Mouse (Mus musculus) embryonic facial prominence, embryonic 14.5 days (tissue): Measurements from ENCODE around the gene Col1a2. TPM values are rescaled to one million over a fixed set of nuclear protein-coding genes. Genes with fewer than 3 reads are reported as not detected.

Experiments
- ATAC-seq: fragments of 200-750 bp; cut with Nextera tagmentation; 2 replicates; pipeline ENCODE4 v1.8.0; 2017; ENCODE audit warnings: low read depth, moderate number of reproducible peaks, moderate TSS enrichment
- DNase-seq: peaks from one replicate; pipeline ENCODE4 v3.0.0-alpha.2; 2015; ENCODE audit warnings: low spot score
- H3K27ac ChIP-seq: fragments of 300-500 bp; sonication (generic); replicated peaks from 2 replicates; pipeline ENCODE4 v1.5.1; 2014; ENCODE audit warnings: low read depth, mild to moderate bottlenecking, low read length, moderate library complexity
- H3K27me3 ChIP-seq: fragments of 300-500 bp; sonication (generic); replicated peaks from 2 replicates; pipeline ENCODE4 v1.6.1; 2014; ENCODE audit warnings: low read length; ENCODE audit not compliant: control insufficient read depth, insufficient read depth
- H3K36me3 ChIP-seq: fragments of 300-500 bp; sonication (generic); 2 replicates; pipeline ENCODE4 v1.6.1; 2014; ENCODE audit warnings: low read length, mixed read lengths; ENCODE audit not compliant: control insufficient read depth, insufficient read depth
- H3K4me1 ChIP-seq: fragments of 300-500 bp; sonication (generic); 2 replicates; pipeline ENCODE4 v1.6.1; 2014; ENCODE audit warnings: antibody characterized with exemption, low read length; ENCODE audit not compliant: control insufficient read depth, insufficient read depth
- H3K4me2 ChIP-seq: fragments of 300-500 bp; sonication (generic); 2 replicates; pipeline ENCODE4 v1.6.1; 2014; ENCODE audit warnings: low read depth, mild to moderate bottlenecking, low read length, moderate library complexity, mixed read lengths
- H3K4me3 ChIP-seq: fragments of 300-500 bp; sonication (generic); 2 replicates; pipeline ENCODE4 v1.5.1; 2014; ENCODE audit warnings: low read depth, mild to moderate bottlenecking, low read length
- H3K9ac ChIP-seq: fragments of 300-500 bp; sonication (generic); 2 replicates; pipeline ENCODE4 v1.6.1; 2014; ENCODE audit warnings: low read depth, mild to moderate bottlenecking, low read length, moderate library complexity, mixed read lengths
- H3K9me3 ChIP-seq: fragments of 300-500 bp; sonication (generic); 2 replicates; pipeline ENCODE4 v1.6.1; 2016; ENCODE audit warnings: low read length; ENCODE audit not compliant: control insufficient read depth
- WGBS: fragments of 180-500 bp; shearing (Covaris S2); extraction: QIAGEN DNeasy Blood & Tissue Kit; methylation state at CpG from one replicate; pipeline ENCODE4 v1.1.7; 2014; 5-methylcytosine and 5-hydroxymethylcytosine counted together
- polyA plus RNA-seq: library from polyadenylated mRNA; unstranded; fragments of >200 nt; fragmentation: Nextera tagmentation; extraction: Ambion mirVana; gene quantifications from 2 replicates; pipeline ENCODE4 v1.2.1, GENCODE M21; 2014

Gene Col1a2
- polyA plus RNA-seq, 1 experiment from 2014 or later = 3,098 TPM

- Histone ChIP-seq H3K4me2 (no peak overlapping the region), H3K9ac (no peak overlapping the region), H3K4me1 (no peaks in the 10 kb centered on the region), H3K36me3 (peaks cover 100% of the 10 kb centered on the region), H3K4me3 (no peak overlapping the region), H3K27me3 (no peaks in the 10 kb centered on the region), H3K27ac (peak overlapping the region; percentile 48; the same call in 1 of the 2 replicates), H3K9me3 (no peaks in the 10 kb centered on the region)
- 82% methylated on average over 8 of the region's 8 CpGs for WGBS
- ATAC-seq = no peak
- DNase-seq = no peak
Measured at GRCm38 (mm10) chr6:4534462-4535079, 30.0 kb downstream of the Col1a2 start.

GRCm38 (mm10) chr6:4541926-4542715, 37.5 kb downstream of the Col1a2 start:
- no peak for DNase-seq
- Histone ChIP-seq H3K4me3 (no peak overlapping the region), H3K4me1 (no peaks in the 10 kb centered on the region), H3K36me3 (peaks cover 42% of the 10 kb centered on the region), H3K4me2 (no peak overlapping the region), H3K9me3 (no peaks in the 10 kb centered on the region), H3K27ac (no peak overlapping the region), H3K27me3 (no peaks in the 10 kb centered on the region), H3K9ac (no peak overlapping the region)
- WGBS = 87% methylated on average over 7 of the region's 7 CpGs
- peak; percentile 35; the same call in 1 of the 2 replicates for ATAC-seq

GRCm38 (mm10) chr6:4544554-4544953, 39.9 kb downstream of the Col1a2 start:
- H3K27me3 ChIP-seq = no peaks in the 10 kb centered on the region
- no peaks in the 10 kb centered on the region for H3K4me1 ChIP-seq
- no peak overlapping the region for H3K4me2 ChIP-seq
- H3K4me3 ChIP-seq = no peak overlapping the region
- no peak overlapping the region for H3K27ac ChIP-seq
- peaks cover 17% of the 10 kb centered on the region for H3K36me3 ChIP-seq
- 49% methylated on average over 6 of the region's 6 CpGs for WGBS
- DNase-seq (no peak), ATAC-seq (no peak; the same call in 1 of the 2 replicates)
- no peaks in the 10 kb centered on the region for H3K9me3 ChIP-seq
- H3K9ac ChIP-seq = no peak overlapping the region

GRCm38 (mm10) chr6:4545727-4546126, 41.1 kb downstream of the Col1a2 start:
- Histone ChIP-seq H3K9ac (no peak overlapping the region), H3K4me2 (no peak overlapping the region)
- 49% methylated on average over 8 of the region's 8 CpGs for WGBS

GRCm38 (mm10) chr6:4548894-4549293, 44.3 kb downstream of the Col1a2 start:
- 64% methylated on average over 4 of the region's 4 CpGs for WGBS
- no peak overlapping the region for H3K9ac ChIP-seq
- no peak overlapping the region for H3K27ac ChIP-seq
- peak; percentile 54 for DNase-seq
- no peaks in the 10 kb centered on the region for H3K4me1 ChIP-seq
- H3K4me3 ChIP-seq = no peak overlapping the region
- H3K4me2 ChIP-seq = no peak overlapping the region
- no peak for ATAC-seq
- H3K36me3 ChIP-seq = no peaks in the 10 kb centered on the region
- no peaks in the 10 kb centered on the region for H3K9me3 ChIP-seq
- H3K27me3 ChIP-seq = no peaks in the 10 kb centered on the region

More at GRCm38 (mm10) chr6:4545727-4546126, 41.1 kb downstream of the Col1a2 start:
- DNase-seq = peak; percentile 69
- Histone ChIP-seq H3K9me3 (no peaks in the 10 kb centered on the region), H3K4me3 (no peak overlapping the region), H3K27ac (no peak overlapping the region), H3K4me1 (no peaks in the 10 kb centered on the region), H3K27me3 (no peaks in the 10 kb centered on the region), H3K36me3 (peaks cover 6% of the 10 kb centered on the region)
- no peak for ATAC-seq

GRCm38 (mm10) chr6:4549846-4550548, 45.4 kb downstream of the Col1a2 start:
- WGBS = 61% methylated on average over 11 of the region's 11 CpGs
- Histone ChIP-seq H3K27ac (no peak overlapping the region), H3K27me3 (no peaks in the 10 kb centered on the region), H3K9ac (no peak overlapping the region), H3K9me3 (no peaks in the 10 kb centered on the region), H3K4me1 (no peaks in the 10 kb centered on the region), H3K4me2 (no peak overlapping the region), H3K36me3 (no peaks in the 10 kb centered on the region), H3K4me3 (no peak overlapping the region)
- ATAC-seq = no peak
- no peak for DNase-seq

- Histone ChIP-seq H3K4me2 (no peak overlapping the region), H3K9ac (no peak overlapping the region), H3K4me1 (no peaks in the 10 kb centered on the region), H3K9me3 (no peaks in the 10 kb centered on the region), H3K27me3 (no peaks in the 10 kb centered on the region), H3K36me3 (no peaks in the 10 kb centered on the region), H3K4me3 (no peak overlapping the region), H3K27ac (no peak overlapping the region)
- DNase-seq = no peak
- ATAC-seq = no peak
- WGBS = 84% methylated on average over 1 of the region's 1 CpGs
Measured at GRCm38 (mm10) chr6:4550549-4550915, 45.9 kb downstream of the Col1a2 start.

- DNase-seq (no peak), ATAC-seq (no peak; the same call in 1 of the 2 replicates)
- Histone ChIP-seq H3K4me2 (no peak overlapping the region), H3K4me1 (0 out of 2 replicates have a peak, but pooled peaks cover 7% of the 10 kb centered on the region), H3K9me3 (no peaks in the 10 kb centered on the region), H3K36me3 (no peaks in the 10 kb centered on the region), H3K27ac (no peak overlapping the region), H3K9ac (no peak overlapping the region), H3K4me3 (no peak overlapping the region), H3K27me3 (no peaks in the 10 kb centered on the region)
- 58% methylated on average over 6 of the region's 6 CpGs for WGBS
Measured at GRCm38 (mm10) chr6:4555366-4555765, 50.8 kb downstream of the Col1a2 start.
